Mouse (Mus musculus) limb, embryonic 13.5 days (tissue): ENCODE measurements around the gene Ercc6l2. TPM values are rescaled to one million over a fixed set of nuclear protein-coding genes. Genes with fewer than 3 reads are reported as not detected.

Experiments used
- ATAC-seq: fragments of 200-750 bp; cut with Nextera tagmentation; 2 replicates; pipeline ENCODE4 v1.8.0; 2017; ENCODE audit warnings: low read depth, moderate number of reproducible peaks, moderate TSS enrichment; ENCODE audit not compliant: low FRiP score
- H3K27ac ChIP-seq: fragments of 300-500 bp; sonication (generic); 2 replicates; pipeline ENCODE4 v1.5.1; 2015; ENCODE audit warnings: inconsistent platforms, mild to moderate bottlenecking, moderate library complexity
- H3K27me3 ChIP-seq: fragments of 300-500 bp; sonication (generic); 2 replicates; pipeline ENCODE4 v1.6.1; 2015; ENCODE audit warnings: mild to moderate bottlenecking, inconsistent platforms
- H3K36me3 ChIP-seq: fragments of 300-500 bp; sonication (generic); 2 replicates; pipeline ENCODE4 v1.6.1; 2015; ENCODE audit warnings: inconsistent platforms, mild to moderate bottlenecking, moderate library complexity
- H3K4me1 ChIP-seq: fragments of 300-500 bp; sonication (generic); 2 replicates; pipeline ENCODE4 v1.6.1; 2015; ENCODE audit warnings: inconsistent platforms
- H3K4me2 ChIP-seq: fragments of 300-500 bp; sonication (generic); replicated peaks from 2 replicates; pipeline ENCODE4 v1.6.1; 2015; ENCODE audit warnings: inconsistent platforms, mild to moderate bottlenecking, moderate library complexity
- H3K4me3 ChIP-seq: fragments of 300-500 bp; sonication (generic); 2 replicates; pipeline ENCODE4 v1.5.1; 2015; ENCODE audit warnings: moderate library complexity, mild to moderate bottlenecking, inconsistent platforms
- H3K9ac ChIP-seq: fragments of 300-500 bp; sonication (generic); 2 replicates; pipeline ENCODE4 v1.6.1; 2015; ENCODE audit warnings: mild to moderate bottlenecking, inconsistent platforms
- H3K9me3 ChIP-seq: fragments of 300-500 bp; sonication (generic); 2 replicates; pipeline ENCODE4 v1.6.1; 2016; ENCODE audit warnings: inconsistent platforms
- WGBS: fragments of 180-500 bp; shearing (Covaris S2); methylation state at CpG from one replicate; pipeline ENCODE4 v1.1.7; 2015; 5-methylcytosine and 5-hydroxymethylcytosine counted together
- polyA plus RNA-seq: library from polyadenylated mRNA; unstranded; fragments of >200 nt; fragmentation: Nextera tagmentation; extraction: Ambion mirVana; gene quantifications from 2 replicates; pipeline ENCODE4 v1.2.1, GENCODE M21; 2015

Ercc6l2 gene
- polyA plus RNA-seq: 25.6 and 28.1 TPM in 2 replicates

GRCm38 (mm10) chr13:63814746-63815681 is at the start of gene Ercc6l2:
Ercc6l2 (plus strand) TSS chr13:63815240.
- H3K4me1 ChIP-seq: peaks cover 13% of the 10 kb centered on the region
- under 1% methylated on average over 81 of the region's 87 CpGs for whole genome bisulfite sequencing

GRCm38 (mm10) chr13:63766065-63766464 is 49.0 kb upstream of the Ercc6l2 start:
- Histone ChIP-seq H3K9ac (no peak overlapping the region), H3K4me3 (no peak overlapping the region), H3K27me3 (no peaks in the 10 kb centered on the region), H3K36me3 (no peaks in the 10 kb centered on the region), H3K9me3 (no peaks in the 10 kb centered on the region), H3K4me2 (peak overlapping the region; percentile 14; the same call in 1 of the 2 replicates), H3K4me1 (peaks cover 10% of the 10 kb centered on the region; the same call in 1 of the 2 replicates), H3K27ac (no peak overlapping the region)
- 34% methylated on average over 11 of the region's 11 CpGs for WGBS
- peak; percentile 84 for ATAC-seq

More at GRCm38 (mm10) chr13:63814746-63815681, at the start of gene Ercc6l2:
- ATAC-seq: peak; percentile 99
- Histone ChIP-seq H3K9me3 (no peaks in the 10 kb centered on the region), H3K4me3 (peak within 1 kb of the TSS; percentile 64), H3K9ac (peak within 1 kb of the TSS; percentile 85), H3K27ac (peak within 1 kb of the TSS; percentile 93), H3K36me3 (no peaks in the 10 kb centered on the region), H3K27me3 (no peaks in the 10 kb centered on the region), H3K4me2 (peak within 1 kb of the TSS; percentile 68)

- H3K4me1 ChIP-seq: peaks cover 15% of the 10 kb centered on the region
- H3K27me3 ChIP-seq: no peaks in the 10 kb centered on the region
- H3K27ac ChIP-seq: no peak overlapping the region
- 41% methylated on average over 3 of the region's 3 CpGs for WGBS
- H3K36me3 ChIP-seq: no peaks in the 10 kb centered on the region
- no peak overlapping the region for H3K9ac ChIP-seq
- ATAC-seq: no peak
- H3K4me2 ChIP-seq: no peak overlapping the region
- no peaks in the 10 kb centered on the region for H3K9me3 ChIP-seq
- H3K4me3 ChIP-seq: no peak overlapping the region
These were observed 44.0 kb upstream of the Ercc6l2 start for GRCm38 (mm10) chr13:63771009-63771408.

- no peak overlapping the region for H3K4me3 ChIP-seq
- no peaks in the 10 kb centered on the region; the same call in 1 of the 2 replicates for H3K4me1 ChIP-seq
- no peak for ATAC-seq
- H3K9ac ChIP-seq: no peak overlapping the region
- H3K36me3 ChIP-seq: no peaks in the 10 kb centered on the region
- 77% methylated on average over 4 of the region's 4 CpGs for WGBS
- no peaks in the 10 kb centered on the region for H3K27me3 ChIP-seq
- no peak overlapping the region for H3K27ac ChIP-seq
- no peaks in the 10 kb centered on the region for H3K9me3 ChIP-seq
- no peak overlapping the region for H3K4me2 ChIP-seq
These were observed 36.1 kb upstream of the Ercc6l2 start for GRCm38 (mm10) chr13:63778925-63779324.

- Histone ChIP-seq H3K4me3 (no peak overlapping the region), H3K4me1 (no peaks in the 10 kb centered on the region), H3K9ac (no peak overlapping the region), H3K27ac (no peak overlapping the region), H3K27me3 (no peaks in the 10 kb centered on the region), H3K4me2 (no peak overlapping the region), H3K9me3 (no peaks in the 10 kb centered on the region), H3K36me3 (no peaks in the 10 kb centered on the region)
- ATAC-seq: no peak
- 77% methylated on average over 2 of the region's 2 CpGs for WGBS
These were observed 35.4 kb upstream of the Ercc6l2 start for GRCm38 (mm10) chr13:63779376-63780291.

GRCm38 (mm10) chr13:63792234-63792831 is 22.7 kb upstream of the Ercc6l2 start:
- no peaks in the 10 kb centered on the region for H3K36me3 ChIP-seq

GRCm38 (mm10) chr13:63793345-63794308 is 21.4 kb upstream of the Ercc6l2 start:
- Histone ChIP-seq H3K4me1 (no peaks in the 10 kb centered on the region), H3K4me3 (no peak overlapping the region), H3K27ac (no peak overlapping the region), H3K27me3 (no peaks in the 10 kb centered on the region), H3K36me3 (no peaks in the 10 kb centered on the region), H3K9me3 (no peaks in the 10 kb centered on the region), H3K4me2 (no peak overlapping the region), H3K9ac (no peak overlapping the region)
- 49% methylated on average over 7 of the region's 7 CpGs for WGBS
- no peak for ATAC-seq

More at GRCm38 (mm10) chr13:63792234-63792831, 22.7 kb upstream of the Ercc6l2 start:
- Histone ChIP-seq H3K9ac (no peak overlapping the region), H3K4me3 (no peak overlapping the region), H3K27me3 (no peaks in the 10 kb centered on the region), H3K9me3 (no peaks in the 10 kb centered on the region), H3K4me1 (no peaks in the 10 kb centered on the region), H3K4me2 (no peak overlapping the region), H3K27ac (no peak overlapping the region)
- no peak for ATAC-seq
- 89% methylated on average over 2 of the region's 2 CpGs for WGBS

- WGBS: 92% methylated on average over 3 of the region's 3 CpGs
- Histone ChIP-seq H3K4me2 (no peak overlapping the region), H3K27ac (no peak overlapping the region), H3K9ac (no peak overlapping the region), H3K4me3 (no peak overlapping the region), H3K9me3 (no peaks in the 10 kb centered on the region), H3K27me3 (no peaks in the 10 kb centered on the region), H3K4me1 (no peaks in the 10 kb centered on the region), H3K36me3 (no peaks in the 10 kb centered on the region)
- no peak for ATAC-seq
These were observed 16.4 kb upstream of the Ercc6l2 start for GRCm38 (mm10) chr13:63798677-63799076.

- no peak for ATAC-seq
- Histone ChIP-seq H3K9me3 (no peaks in the 10 kb centered on the region), H3K27me3 (no peaks in the 10 kb centered on the region), H3K9ac (no peak overlapping the region), H3K4me1 (no peaks in the 10 kb centered on the region), H3K4me2 (no peak overlapping the region), H3K36me3 (no peaks in the 10 kb centered on the region), H3K27ac (no peak overlapping the region), H3K4me3 (no peak overlapping the region)
- WGBS: 73% methylated on average over 1 of the region's 1 CpGs
These were observed 15.1 kb upstream of the Ercc6l2 start for GRCm38 (mm10) chr13:63799940-63800339.

- ATAC-seq: no peak
- Histone ChIP-seq H3K36me3 (no peaks in the 10 kb centered on the region), H3K27me3 (no peaks in the 10 kb centered on the region), H3K4me1 (no peaks in the 10 kb centered on the region), H3K27ac (no peak overlapping the region), H3K4me2 (no peak overlapping the region), H3K4me3 (no peak overlapping the region), H3K9me3 (no peaks in the 10 kb centered on the region), H3K9ac (no peak overlapping the region)
- 81% methylated on average over 1 of the region's 1 CpGs for WGBS
These were observed 13.8 kb upstream of the Ercc6l2 start for GRCm38 (mm10) chr13:63801289-63801688.

GRCm38 (mm10) chr13:63807233-63807632 is 7.8 kb upstream of the Ercc6l2 start:
- Histone ChIP-seq H3K27ac (no peak overlapping the region), H3K9me3 (no peaks in the 10 kb centered on the region), H3K9ac (no peak overlapping the region), H3K36me3 (no peaks in the 10 kb centered on the region), H3K27me3 (no peaks in the 10 kb centered on the region), H3K4me1 (no peaks in the 10 kb centered on the region), H3K4me3 (no peak overlapping the region), H3K4me2 (no peak overlapping the region)
- ATAC-seq: no peak
- 50% methylated on average over 1 of the region's 1 CpGs for WGBS
